Mouse (Mus musculus): ENCODE data around the gene Prim1.

GRCm38 (mm10) chr10:128042466-128042865 is 27.5 kb downstream of the Prim1 start:
- no peak for TF ChIP-seq CTCF (IDR thresholded peaks at IDR 0.05; ENCODE audit: extremely low read depth, insufficient read depth, low read length)
- no peak for TF ChIP-seq POLR2A (IDR thresholded peaks at IDR 0.05; ENCODE audit: extremely low read depth, insufficient read depth, low read length)

Measured in cortical plate, adult 2 months (tissue).